Mouse (Mus musculus) spleen, adult 10 weeks (tissue): ENCODE results near the gene Nova1. TPM values are rescaled to one million over a fixed set of nuclear protein-coding genes. Genes with fewer than 3 reads are reported as not detected.

Source experiments
- polyA plus RNA-seq: library from polyadenylated mRNA; stranded (reverse); fragments of 350-450 nt; fragmentation: Illumina TruSeq; extraction: RNeasy Lipid Tissue Mini Kit (QIAGEN cat#74804); gene quantifications from one replicate; pipeline ENCODE4 v1.2.3, GENCODE M21; 2015; ENCODE audit warnings: low replicate concordance; ENCODE audit not compliant: insufficient read depth

The Nova1 gene
- polyA plus RNA-seq, result 2.3 TPM

DNA sequence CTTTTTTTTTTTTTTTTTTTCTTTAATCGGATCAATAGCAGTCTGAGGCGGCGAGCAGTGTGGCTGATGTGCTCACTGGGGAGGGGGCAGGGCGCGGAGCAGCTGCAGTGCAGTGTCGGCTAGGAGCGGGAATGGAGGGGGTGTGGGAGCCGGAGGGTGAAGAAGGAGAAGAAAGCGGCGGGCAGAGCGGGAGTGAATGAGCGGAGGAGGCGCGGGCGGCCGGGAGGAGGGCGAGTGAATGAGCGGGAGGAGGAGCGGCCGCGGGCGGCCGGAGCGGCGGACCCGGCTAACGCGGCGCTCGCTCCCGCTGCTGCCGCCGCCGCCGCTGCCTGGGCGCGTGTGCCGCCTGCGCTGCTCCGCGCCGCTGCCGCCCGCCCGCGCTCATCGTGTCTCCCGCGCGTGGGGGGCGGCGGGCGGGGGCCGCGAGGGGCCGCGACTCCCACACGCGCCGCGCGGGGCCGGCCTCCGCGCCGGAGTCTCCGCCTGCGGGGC lies at the start of gene Nova1:
Gene Nova1 (minus strand): TSS at position 74 of the 492 bp plus-strand sequence.

